Mouse (Mus musculus): ENCODE data around the gene Fnbp1l.

The Fnbp1l gene

DNA sequence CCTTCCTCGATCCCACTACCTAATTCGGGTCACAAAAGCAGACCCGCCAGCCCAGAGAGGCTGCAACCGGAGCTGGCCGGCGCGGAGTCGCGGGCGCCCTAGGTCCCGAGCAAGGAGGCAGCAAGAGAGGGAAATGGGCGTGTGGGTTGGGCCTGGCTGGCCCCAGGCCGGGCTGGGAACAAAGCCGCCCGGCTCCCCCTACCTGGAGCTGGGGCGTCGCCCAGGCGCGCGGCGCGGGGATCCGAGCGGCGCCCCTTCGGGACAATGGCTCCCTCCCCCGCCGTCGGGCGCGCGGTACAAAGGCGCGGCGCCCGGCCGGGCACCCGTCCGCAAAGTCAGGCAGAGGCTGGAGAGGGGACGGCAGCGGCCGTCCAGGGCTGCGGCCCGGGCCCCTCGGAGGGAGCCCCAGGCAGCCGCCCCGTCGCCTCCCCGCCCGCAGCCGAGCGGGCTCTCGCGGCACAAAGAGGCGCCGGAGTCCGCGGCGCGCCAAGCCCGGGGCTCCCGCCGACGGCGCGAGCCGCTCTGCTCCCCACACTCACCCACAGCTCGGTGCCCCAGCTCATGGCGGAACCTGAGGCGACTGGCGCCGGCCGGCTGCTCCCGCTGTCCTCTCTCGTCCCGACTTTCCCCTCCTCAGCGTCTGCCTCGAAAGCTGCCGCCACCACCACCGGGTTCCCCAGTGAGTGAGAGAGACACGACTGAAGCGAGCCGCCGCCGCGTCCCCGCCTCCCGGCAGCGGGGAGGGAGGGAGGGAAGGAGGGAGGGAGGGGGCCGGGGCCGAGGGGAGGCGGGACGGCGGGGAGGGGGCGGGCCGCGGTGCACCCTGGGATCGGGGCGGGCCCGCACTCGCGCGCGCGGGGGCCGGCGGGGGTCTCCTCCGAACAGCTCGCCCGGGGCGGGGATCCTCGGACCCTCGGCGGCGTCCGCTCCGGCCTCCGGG, at the start of gene Fnbp1l:
Fnbp1l (minus strand) TSS at position 725 of the 940 bp plus-strand sequence.
- WGBS = under 1% methylated on average over 72 of the region's 118 CpGs

DNA sequence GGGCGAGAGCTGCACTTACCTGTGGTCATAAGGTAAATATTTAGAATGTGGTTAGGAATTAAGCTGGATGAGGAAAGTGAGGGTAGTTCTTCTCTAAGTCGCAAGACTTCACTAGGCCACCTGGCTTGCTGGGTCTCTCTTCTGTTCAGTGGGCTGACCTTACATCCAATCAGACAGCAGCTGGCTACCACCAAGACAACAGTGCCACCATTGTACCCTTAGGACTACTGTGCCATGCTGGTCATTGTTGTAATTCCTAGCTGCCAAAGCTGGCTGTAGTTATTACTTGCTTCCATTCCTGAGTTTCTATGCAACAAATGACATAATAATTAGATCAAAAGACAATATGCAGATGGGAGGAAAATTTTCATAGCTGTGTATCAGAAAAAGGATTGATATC, 41.3 kb upstream of the Fnbp1l start:
- 95% methylated on average over 2 of the region's 2 CpGs for WGBS

DNA sequence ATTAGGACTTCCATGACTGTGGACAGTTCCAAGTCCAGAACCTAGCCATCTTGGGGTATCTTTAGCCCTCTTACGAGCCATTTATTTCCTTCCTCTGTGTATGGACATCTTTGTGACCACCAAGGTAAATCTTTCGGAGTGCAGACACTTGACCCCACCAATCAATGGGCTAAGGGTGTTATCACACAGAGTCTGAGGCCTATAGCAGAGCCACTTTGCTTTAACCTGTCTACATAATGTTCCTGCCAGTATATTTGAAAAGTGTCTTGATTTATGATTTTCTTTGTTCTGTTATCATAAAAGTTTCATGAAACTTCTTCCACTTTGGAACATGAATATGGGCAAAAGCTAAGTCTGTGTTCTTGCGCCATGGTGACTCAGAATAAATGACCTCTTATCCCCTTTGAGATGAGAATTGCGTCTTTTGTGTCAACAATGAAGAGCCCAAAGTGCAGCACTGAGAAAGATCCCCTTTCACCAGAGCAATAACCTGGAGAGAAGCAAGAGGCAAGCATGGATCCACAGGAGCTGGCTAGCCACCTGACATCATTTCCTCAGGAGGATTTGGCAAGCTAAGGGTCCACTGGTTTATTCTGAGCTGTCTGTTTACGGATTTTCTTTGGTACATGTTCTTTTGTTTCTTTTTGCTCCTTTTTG, 39.9 kb upstream of the Fnbp1l start:
- 94% methylated on average over 5 of the region's 5 CpGs for WGBS

DNA sequence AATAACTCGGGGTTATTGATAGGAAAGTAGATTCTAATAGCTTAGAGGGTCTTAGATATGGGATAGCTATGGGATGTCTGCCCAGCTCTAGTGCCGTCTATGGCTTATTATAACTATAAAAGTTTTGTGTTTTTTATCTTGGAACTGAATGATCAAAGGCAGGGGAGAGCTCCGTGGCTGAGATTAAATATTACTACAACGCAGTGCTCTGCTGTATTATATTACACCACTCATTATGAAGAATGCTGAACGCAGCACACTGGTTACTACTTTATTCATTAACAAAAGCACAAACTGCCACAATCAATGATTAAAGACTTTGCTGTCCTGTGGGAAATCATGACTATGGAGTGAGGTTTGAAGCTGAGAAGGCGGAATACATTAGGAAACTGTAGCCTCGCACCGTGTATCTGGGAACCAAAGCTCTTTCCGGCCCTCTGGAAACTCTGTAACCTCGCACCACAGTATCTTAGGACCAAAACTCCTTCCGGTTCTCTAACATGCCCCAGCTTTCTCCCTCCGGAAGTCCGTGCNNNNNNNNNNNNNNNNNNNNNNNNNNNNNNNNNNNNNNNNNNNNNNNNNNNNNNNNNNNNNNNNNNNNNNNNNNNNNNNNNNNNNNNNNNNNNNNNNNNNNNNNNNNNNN, 27.8 kb upstream of the Fnbp1l start:
- WGBS = 59% methylated on average over 13 of the region's 13 CpGs

DNA sequence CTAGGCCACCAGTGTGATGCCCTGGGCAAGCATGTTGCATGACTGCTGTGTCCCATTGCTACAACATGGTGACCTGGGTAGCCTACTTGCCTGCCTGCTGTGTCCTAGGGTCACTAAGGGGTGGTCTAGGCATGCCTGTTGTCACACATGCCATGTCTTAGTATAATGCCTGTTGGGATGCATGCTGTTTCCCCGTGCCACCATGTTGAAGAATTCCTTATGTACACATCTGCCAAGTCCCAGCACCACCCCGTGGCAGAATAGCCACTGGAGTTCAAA, 19.6 kb upstream of the Fnbp1l start:
- WGBS = 82% methylated on average over 2 of the region's 2 CpGs

DNA sequence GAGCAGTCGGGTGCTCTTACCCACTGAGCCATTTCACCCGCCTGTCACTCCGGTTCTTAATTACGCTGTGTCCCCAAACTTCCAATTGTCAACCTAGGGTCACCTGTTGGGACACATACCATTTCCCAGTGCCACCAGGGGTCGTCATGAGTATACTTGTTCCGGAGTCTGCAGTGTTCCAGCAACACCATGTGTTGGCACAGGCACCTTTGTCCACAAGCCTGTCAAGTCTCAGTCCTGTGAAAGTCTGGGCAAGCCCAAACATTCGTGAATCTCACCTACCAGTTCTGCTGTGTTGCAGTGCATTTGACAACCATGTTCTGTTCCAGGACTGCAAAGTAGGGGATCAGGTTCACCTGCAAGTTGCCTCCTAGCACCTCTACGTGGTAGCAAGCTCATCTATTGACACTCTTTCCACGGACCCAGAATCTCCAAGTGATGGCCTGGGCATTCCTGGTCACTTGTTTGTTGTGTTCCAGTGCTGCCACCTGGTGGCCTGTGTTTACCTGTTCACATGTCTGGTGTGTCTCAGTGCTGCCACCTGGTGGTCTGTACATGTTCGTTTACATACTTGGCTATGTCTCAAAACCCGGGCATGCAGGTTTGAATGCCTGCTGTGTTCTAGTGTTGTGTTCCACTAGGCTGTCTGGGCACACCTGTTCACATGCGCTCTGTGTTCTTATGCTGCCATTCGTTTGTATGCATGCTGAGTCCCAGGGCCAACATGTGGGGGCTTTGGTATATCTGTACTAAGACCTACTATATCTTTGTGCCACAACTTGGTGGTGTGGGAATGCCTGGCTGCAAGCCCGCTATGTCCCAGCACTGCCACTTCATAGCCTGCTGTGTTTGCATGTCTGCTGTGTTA, 19.0 kb upstream of the Fnbp1l start:
- WGBS = 32% methylated on average over 14 of the region's 14 CpGs

- WGBS = 69% methylated on average over 1 of the region's 1 CpGs
Observed at GRCm38 (mm10) chr3:122637280-122637679, 17.8 kb upstream of the Fnbp1l start.

DNA sequence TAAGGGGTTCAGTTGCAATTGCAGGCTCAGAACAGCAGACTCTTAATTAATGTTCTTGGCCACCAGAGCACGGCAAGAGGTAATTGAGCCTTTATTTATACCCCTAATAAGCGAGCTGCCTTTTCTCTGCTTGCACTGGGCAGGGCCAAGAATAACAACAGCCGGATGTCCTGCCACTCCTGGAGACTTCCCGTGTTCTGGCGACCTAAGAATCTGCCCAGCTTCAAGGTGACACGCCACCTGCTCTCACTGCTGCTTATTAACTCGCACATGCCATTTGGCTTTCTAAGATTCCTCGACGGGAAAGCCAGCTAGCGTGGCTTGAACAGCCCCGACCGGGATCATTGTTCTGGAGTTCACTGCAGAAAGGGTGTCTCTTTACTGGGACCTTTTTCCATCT, 15.7 kb upstream of the Fnbp1l start:
- WGBS = 47% methylated on average over 12 of the region's 12 CpGs

DNA sequence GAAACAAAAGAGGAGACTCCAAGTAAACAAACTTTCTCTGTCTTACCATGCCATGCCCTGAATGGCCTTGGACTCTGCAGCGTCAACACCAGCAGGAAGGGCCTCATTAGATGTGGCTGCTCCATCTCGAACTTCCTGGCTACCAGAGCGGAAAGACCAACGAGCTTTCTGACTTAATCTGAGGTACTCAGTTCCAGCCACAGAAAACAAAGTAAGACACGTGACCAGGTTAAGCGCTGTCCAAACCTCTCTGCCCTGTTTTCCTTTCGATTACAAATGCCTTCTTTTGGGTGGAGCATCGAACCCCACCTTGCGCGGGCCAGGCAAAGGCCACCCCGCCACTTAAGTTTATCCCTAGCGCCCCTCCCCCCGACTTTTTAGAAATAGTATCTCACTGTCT, 10.1 kb upstream of the Fnbp1l start:
- WGBS = 15% methylated on average over 13 of the region's 13 CpGs

- WGBS = 87% methylated on average over 3 of the region's 3 CpGs
Observed at GRCm38 (mm10) chr3:122628956-122629355, 9.4 kb upstream of the Fnbp1l start.

- 98% methylated on average over 10 of the region's 10 CpGs for WGBS
Observed at GRCm38 (mm10) chr3:122628546-122628945, 9.0 kb upstream of the Fnbp1l start.

DNA sequence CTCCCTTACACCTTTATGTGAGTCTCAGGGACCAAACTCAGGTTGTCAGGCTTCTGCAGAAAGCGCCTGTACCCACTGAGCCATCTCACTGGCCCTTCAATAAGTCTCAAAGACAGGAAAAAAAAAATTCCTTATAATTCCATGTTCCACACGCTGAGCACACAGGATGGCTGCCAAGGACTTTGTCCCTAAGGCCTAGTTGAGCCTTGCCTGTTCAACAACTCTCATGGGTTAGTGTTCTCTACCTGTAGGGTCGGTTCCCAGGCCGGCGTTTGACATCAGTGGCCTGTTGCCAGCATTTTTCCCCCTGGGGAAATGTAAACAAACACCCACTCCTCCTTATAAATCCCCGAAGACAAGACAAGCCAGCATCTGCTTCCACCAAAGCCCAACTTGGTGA, 8.3 kb upstream of the Fnbp1l start:
- WGBS = 93% methylated on average over 6 of the region's 6 CpGs

- 58% methylated on average over 6 of the region's 6 CpGs for WGBS
Observed at GRCm38 (mm10) chr3:122624591-122624990, 5.1 kb upstream of the Fnbp1l start.

DNA sequence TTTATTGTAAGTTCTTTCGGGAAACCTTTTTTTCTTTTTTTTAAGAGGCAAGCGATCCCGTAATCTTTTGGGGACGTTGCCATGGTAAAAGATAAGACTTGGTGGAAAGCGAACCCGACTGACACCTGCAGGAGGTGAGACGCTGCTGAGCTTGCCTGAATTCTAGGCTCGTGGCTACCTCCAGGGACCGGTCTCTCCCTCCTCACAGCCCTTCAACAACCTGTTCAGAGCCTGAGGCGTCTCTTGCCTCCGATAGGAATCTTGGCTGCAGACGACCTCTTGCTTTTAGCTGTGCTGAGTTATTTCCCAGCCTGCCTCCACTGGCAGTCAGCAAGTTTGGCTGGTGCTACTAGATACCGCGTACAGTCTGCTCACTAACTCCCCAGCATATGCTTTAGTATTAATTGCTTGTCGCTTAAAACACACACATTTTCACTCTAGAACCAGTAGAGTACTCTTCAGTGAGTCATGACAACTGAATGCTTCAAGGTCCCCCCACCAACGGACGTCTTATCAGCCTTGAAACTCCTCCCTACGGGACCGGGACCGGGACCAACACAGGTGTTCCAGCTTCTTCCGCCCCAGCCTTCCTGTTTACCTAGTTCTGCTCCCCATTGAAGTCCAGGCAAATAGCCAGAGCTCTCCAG, 893 bp upstream of the Fnbp1l start:
- under 1% methylated on average over 21 of the region's 21 CpGs for WGBS

GRCm38 (mm10) chr3:122619931-122620284, 393 bp upstream of the Fnbp1l start:
- WGBS = under 1% methylated on average over 20 of the region's 20 CpGs

DNA sequence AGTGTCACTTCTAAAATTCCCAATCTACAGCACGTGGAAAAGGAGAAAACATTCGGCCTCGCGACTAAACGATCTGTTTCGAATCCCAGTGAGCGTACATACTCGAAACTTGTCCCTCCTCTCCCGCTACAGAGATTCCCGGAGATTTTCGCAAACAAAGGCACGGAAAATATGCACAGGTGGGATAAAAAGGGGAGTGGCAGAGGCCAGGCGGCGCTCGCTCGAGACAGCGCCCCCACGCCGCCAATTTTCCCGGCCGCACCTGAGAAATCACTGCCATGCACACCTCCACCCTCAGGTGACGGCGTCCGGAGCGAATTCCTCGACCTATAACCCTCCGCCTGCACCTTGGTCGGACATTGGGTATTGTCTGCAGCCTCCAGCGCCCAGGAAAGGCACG, 1.1 kb downstream of the Fnbp1l start:
- under 1% methylated on average over 30 of the region's 30 CpGs for WGBS

DNA sequence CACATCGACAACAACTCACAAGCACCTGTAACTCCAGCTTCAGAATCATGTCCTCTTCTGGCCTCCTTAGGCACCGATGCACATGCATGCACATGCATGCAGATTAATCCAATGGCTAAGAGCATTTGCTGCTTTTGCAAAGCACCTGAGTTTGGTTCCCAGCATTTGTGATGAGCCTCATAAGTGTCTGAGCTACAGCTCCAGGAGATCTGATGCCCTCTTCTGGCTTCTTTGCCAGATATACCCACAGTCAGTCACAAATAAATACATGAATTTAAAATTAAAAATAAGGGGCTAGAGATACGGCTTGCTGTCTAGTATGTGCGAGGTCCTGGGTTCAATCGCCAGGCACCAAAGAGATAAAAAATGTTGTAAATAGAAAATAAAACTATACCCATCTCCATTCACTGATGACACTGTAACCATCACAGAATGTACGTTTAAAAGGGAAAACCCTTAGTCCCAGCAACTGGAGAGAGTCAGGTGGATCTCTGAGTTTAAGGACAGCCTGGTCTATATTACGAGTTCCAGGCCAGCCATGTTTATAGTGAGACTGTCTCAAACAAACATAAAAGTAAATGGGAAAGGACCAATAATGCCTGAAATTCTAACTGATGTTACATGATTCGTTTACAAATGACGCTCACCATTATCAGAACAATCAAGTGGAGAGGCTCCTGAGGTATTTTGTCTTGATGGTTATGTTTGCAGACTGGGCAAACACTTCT, 1.7 kb downstream of the Fnbp1l start:
- WGBS = 32% methylated on average over 9 of the region's 9 CpGs

DNA sequence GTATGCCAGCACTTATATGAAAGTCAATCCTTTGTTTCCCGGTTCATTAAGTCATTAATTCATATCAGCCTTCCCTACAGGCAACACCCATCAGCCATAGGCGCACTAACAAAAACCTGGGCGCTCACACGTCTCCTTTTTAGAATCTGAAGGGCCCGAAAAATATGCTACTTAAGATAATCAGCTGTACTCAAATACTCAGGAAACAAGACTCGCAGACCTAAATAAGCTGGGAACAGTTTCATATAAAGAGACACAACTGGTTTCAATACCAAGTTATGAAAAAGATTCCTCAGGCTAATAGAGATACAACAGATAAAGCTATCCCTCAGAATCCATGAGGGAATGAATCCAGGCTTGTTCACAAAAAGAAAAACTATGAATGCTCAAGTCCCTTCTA, 7.0 kb downstream of the Fnbp1l start:
- WGBS = 68% methylated on average over 6 of the region's 6 CpGs

DNA sequence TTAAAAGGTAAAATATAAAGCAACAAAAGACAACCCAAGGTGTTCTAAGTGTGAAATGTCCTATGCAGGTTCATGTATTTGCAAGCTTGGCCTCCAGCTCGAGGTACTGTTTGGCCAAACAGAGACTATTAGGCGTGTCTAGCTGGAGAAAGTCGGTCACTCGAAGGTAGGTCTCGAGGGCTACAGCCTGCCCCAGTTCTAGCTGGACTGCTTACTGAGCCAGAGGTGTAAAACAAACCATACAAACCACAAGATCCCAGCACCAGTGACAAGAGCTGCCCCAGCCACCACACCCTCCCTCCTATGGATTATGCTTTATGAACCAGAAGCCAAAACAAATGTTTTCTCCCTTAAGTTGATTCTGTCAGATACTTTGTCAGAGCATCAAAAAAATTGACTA, 7.8 kb downstream of the Fnbp1l start:
- WGBS = 80% methylated on average over 5 of the region's 5 CpGs

GRCm38 (mm10) chr3:122606105-122606801, 13.3 kb downstream of the Fnbp1l start:
- WGBS = 73% methylated on average over 10 of the region's 10 CpGs

Measured in cerebral cortex, adult 2 months (tissue).